Mouse (Mus musculus) liver, embryonic 15.5 days (tissue): ENCODE data around the gene Spaca6. TPM values are rescaled to one million over a fixed set of nuclear protein-coding genes. Genes with fewer than 3 reads are reported as not detected.

Experiments
- ATAC-seq: fragments of 200-750 bp; cut with Nextera tagmentation; 2 replicates; pipeline ENCODE4 v1.8.0; 2017; ENCODE audit warnings: moderate number of reproducible peaks, mild to moderate bottlenecking, moderate library complexity; ENCODE audit not compliant: insufficient read depth
- H3K27ac ChIP-seq: fragments of 300-500 bp; sonication (generic); replicated peaks from 2 replicates; pipeline ENCODE4 v1.5.1; 2015; ENCODE audit warnings: mild to moderate bottlenecking, inconsistent platforms
- H3K27me3 ChIP-seq: fragments of 300-500 bp; sonication (generic); 2 replicates; pipeline ENCODE4 v1.6.1; 2015; ENCODE audit warnings: mild to moderate bottlenecking, inconsistent platforms
- H3K36me3 ChIP-seq: fragments of 300-500 bp; sonication (generic); replicated peaks from 2 replicates; pipeline ENCODE4 v1.6.1; 2015; ENCODE audit warnings: moderate library complexity, mild to moderate bottlenecking, inconsistent platforms
- H3K4me1 ChIP-seq: fragments of 300-500 bp; sonication (generic); replicated peaks from 2 replicates; pipeline ENCODE4 v1.6.1; 2015; ENCODE audit warnings: inconsistent platforms
- H3K4me2 ChIP-seq: fragments of 300-500 bp; sonication (generic); 2 replicates; pipeline ENCODE4 v1.6.1; 2015; ENCODE audit warnings: moderate library complexity, mild to moderate bottlenecking, inconsistent platforms
- H3K4me3 ChIP-seq: fragments of 300-500 bp; sonication (generic); replicated peaks from 2 replicates; pipeline ENCODE4 v1.5.1; 2015; ENCODE audit warnings: mild to moderate bottlenecking, inconsistent platforms
- H3K9ac ChIP-seq: fragments of 300-500 bp; sonication (generic); 2 replicates; pipeline ENCODE4 v1.6.1; 2015; ENCODE audit warnings: moderate library complexity, mild to moderate bottlenecking, inconsistent platforms
- H3K9me3 ChIP-seq: fragments of 300-500 bp; sonication (generic); replicated peaks from 2 replicates; pipeline ENCODE4 v1.6.1; 2016; ENCODE audit warnings: inconsistent platforms
- WGBS: fragments of 180-500 bp; shearing (Covaris S2); methylation state at CpG from one replicate; pipeline ENCODE4 v1.1.7; 2015; ENCODE audit warnings: mixed read lengths; ENCODE audit not compliant: insufficient replicate concordance; 5-methylcytosine and 5-hydroxymethylcytosine counted together
- polyA plus RNA-seq: library from polyadenylated mRNA; unstranded; fragments of >200 nt; fragmentation: Nextera tagmentation; extraction: Ambion mirVana; gene quantifications from 2 replicates; pipeline ENCODE4 v1.2.1, GENCODE M21; 2015

The Spaca6 gene
- polyA plus RNA-seq, 1 experiment from 2014 or later, result 4.1 TPM

- no peak overlapping the region for H3K4me2 ChIP-seq
- no peak overlapping the region for H3K4me3 ChIP-seq
- H3K27me3 ChIP-seq, result peaks cover 10% of the 10 kb centered on the region
- no peak overlapping the region for H3K27ac ChIP-seq
- H3K4me1 ChIP-seq, result peaks cover 7% of the 10 kb centered on the region; the same call in 1 of the 2 replicates
- no peak for ATAC-seq
- H3K36me3 ChIP-seq, result 0 out of 2 replicates have a peak, but pooled peaks cover 5% of the 10 kb centered on the region
- 57% methylated on average over 10 of the region's 10 CpGs for WGBS
- no peak overlapping the region for H3K9ac ChIP-seq
- no peaks in the 10 kb centered on the region for H3K9me3 ChIP-seq
Measured at GRCm38 (mm10) chr17:17845187-17846027, 18.4 kb downstream of the Spaca6 start.

GRCm38 (mm10) chr17:17848988-17849387, 22.0 kb downstream of the Spaca6 start:
- peak; percentile 52; the same call in 1 of the 2 replicates for ATAC-seq

GRCm38 (mm10) chr17:17849906-17850712, 23.2 kb downstream of the Spaca6 start:
- Histone ChIP-seq H3K9me3 (no peaks in the 10 kb centered on the region), H3K36me3 (no peaks in the 10 kb centered on the region), H3K4me2 (no peak overlapping the region; the same call in 1 of the 2 replicates), H3K4me1 (peaks cover 8% of the 10 kb centered on the region; the same call in 1 of the 2 replicates), H3K4me3 (no peak overlapping the region), H3K27ac (no peak overlapping the region), H3K9ac (no peak overlapping the region), H3K27me3 (peaks cover 22% of the 10 kb centered on the region)
- no peak for ATAC-seq
- 21% methylated on average over 55 of the region's 55 CpGs for WGBS

More at GRCm38 (mm10) chr17:17848988-17849387, 22.0 kb downstream of the Spaca6 start:
- Histone ChIP-seq H3K4me3 (no peak overlapping the region), H3K4me1 (peaks cover 8% of the 10 kb centered on the region; the same call in 1 of the 2 replicates), H3K36me3 (no peaks in the 10 kb centered on the region), H3K9ac (no peak overlapping the region), H3K27me3 (peaks cover 22% of the 10 kb centered on the region), H3K9me3 (no peaks in the 10 kb centered on the region), H3K4me2 (no peak overlapping the region), H3K27ac (no peak overlapping the region)
- WGBS, result 15% methylated on average over 2 of the region's 2 CpGs

- 42% methylated on average over 8 of the region's 8 CpGs for WGBS
- no peaks in the 10 kb centered on the region for H3K9me3 ChIP-seq
- no peak within 1 kb of the TSS for H3K9ac ChIP-seq
- H3K27me3 ChIP-seq, result peaks cover 13% of the 10 kb centered on the region
- no peak within 1 kb of the TSS for H3K4me2 ChIP-seq
- H3K4me3 ChIP-seq, result no peak within 1 kb of the TSS
- H3K27ac ChIP-seq, result no peak within 1 kb of the TSS
- 0 out of 2 replicates have a peak, but pooled peaks cover 2% of the 10 kb centered on the region for H3K4me1 ChIP-seq
- H3K36me3 ChIP-seq, result no peaks in the 10 kb centered on the region
- ATAC-seq, result no peak
Measured at GRCm38 (mm10) chr17:17855064-17855838, 28.3 kb downstream of the Spaca6 start, which contains the start of gene Has1. Gene Has1 (minus strand): TSS chr17:17855205.

- ATAC-seq, result no peak
- H3K9me3 ChIP-seq, result no peaks in the 10 kb centered on the region
- H3K4me2 ChIP-seq, result no peak overlapping the region
- peaks cover 2% of the 10 kb centered on the region; the same call in 1 of the 2 replicates for H3K27me3 ChIP-seq
- no peaks in the 10 kb centered on the region for H3K4me1 ChIP-seq
- WGBS, result 54% methylated on average over 1 of the region's 1 CpGs
- no peaks in the 10 kb centered on the region for H3K36me3 ChIP-seq
- H3K4me3 ChIP-seq, result no peak overlapping the region
- no peak overlapping the region for H3K9ac ChIP-seq
- H3K27ac ChIP-seq, result no peak overlapping the region
Measured at GRCm38 (mm10) chr17:17856612-17857011, 29.7 kb downstream of the Spaca6 start.

- no peak overlapping the region for H3K27ac ChIP-seq
- H3K4me3 ChIP-seq, result no peak overlapping the region
- no peaks in the 10 kb centered on the region for H3K9me3 ChIP-seq
- H3K4me1 ChIP-seq, result no peaks in the 10 kb centered on the region
- H3K27me3 ChIP-seq, result no peaks in the 10 kb centered on the region
- WGBS, result 35% methylated on average over 1 of the region's 1 CpGs
- ATAC-seq, result no peak
- H3K36me3 ChIP-seq, result no peaks in the 10 kb centered on the region
- H3K4me2 ChIP-seq, result no peak overlapping the region
- no peak overlapping the region for H3K9ac ChIP-seq
Measured at GRCm38 (mm10) chr17:17857446-17857845, 30.5 kb downstream of the Spaca6 start.

GRCm38 (mm10) chr17:17860110-17860509, 33.2 kb downstream of the Spaca6 start:
- H3K4me2 ChIP-seq, result no peak overlapping the region
- no peaks in the 10 kb centered on the region for H3K4me1 ChIP-seq
- no peaks in the 10 kb centered on the region for H3K9me3 ChIP-seq
- no peak for ATAC-seq
- no peak overlapping the region for H3K27ac ChIP-seq
- no peak overlapping the region for H3K4me3 ChIP-seq
- H3K36me3 ChIP-seq, result no peaks in the 10 kb centered on the region
- WGBS, result 60% methylated on average over 3 of the region's 3 CpGs
- no peak overlapping the region for H3K9ac ChIP-seq
- no peaks in the 10 kb centered on the region for H3K27me3 ChIP-seq

- no peaks in the 10 kb centered on the region for H3K36me3 ChIP-seq
- no peaks in the 10 kb centered on the region for H3K9me3 ChIP-seq
- no peak overlapping the region for H3K9ac ChIP-seq
- 27% methylated on average over 1 of the region's 1 CpGs for WGBS
- H3K4me1 ChIP-seq, result peaks cover 6% of the 10 kb centered on the region
- no peak overlapping the region for H3K4me3 ChIP-seq
- no peak overlapping the region for H3K27ac ChIP-seq
- no peak for ATAC-seq
- H3K27me3 ChIP-seq, result no peaks in the 10 kb centered on the region
- H3K4me2 ChIP-seq, result no peak overlapping the region
Measured at GRCm38 (mm10) chr17:17862360-17862759, 35.4 kb downstream of the Spaca6 start.

- H3K27ac ChIP-seq, result no peak overlapping the region
- H3K4me2 ChIP-seq, result no peak overlapping the region
- H3K9me3 ChIP-seq, result no peaks in the 10 kb centered on the region
- no peaks in the 10 kb centered on the region for H3K27me3 ChIP-seq
- no peaks in the 10 kb centered on the region for H3K36me3 ChIP-seq
- H3K9ac ChIP-seq, result no peak overlapping the region
- 23% methylated on average over 2 of the region's 2 CpGs for WGBS
- ATAC-seq, result peak; percentile 11; the same call in 1 of the 2 replicates
- no peak overlapping the region for H3K4me3 ChIP-seq
- H3K4me1 ChIP-seq, result peaks cover 6% of the 10 kb centered on the region
Measured at GRCm38 (mm10) chr17:17865168-17865567, 38.2 kb downstream of the Spaca6 start.

- no peak overlapping the region for H3K4me3 ChIP-seq
- WGBS, result 59% methylated on average over 11 of the region's 11 CpGs
- H3K9ac ChIP-seq, result no peak overlapping the region
- H3K4me2 ChIP-seq, result no peak overlapping the region
- H3K27ac ChIP-seq, result no peak overlapping the region
- ATAC-seq, result no peak
- H3K9me3 ChIP-seq, result no peaks in the 10 kb centered on the region
- peaks cover 6% of the 10 kb centered on the region for H3K4me1 ChIP-seq
- H3K36me3 ChIP-seq, result no peaks in the 10 kb centered on the region
- H3K27me3 ChIP-seq, result no peaks in the 10 kb centered on the region
Measured at GRCm38 (mm10) chr17:17866801-17867469, 40.0 kb downstream of the Spaca6 start.
